Mouse (Mus musculus) liver, embryonic 11.5 days (tissue): Measurements from ENCODE around the gene Gm21969. TPM values are rescaled to one million over a fixed set of nuclear protein-coding genes. Genes with fewer than 3 reads are reported as not detected.

Source experiments
- ATAC-seq: fragments of 200-750 bp; cut with Nextera tagmentation; replicated peaks from 2 replicates; pipeline ENCODE4 v1.8.0; 2017; ENCODE audit warnings: moderate number of reproducible peaks, mild to moderate bottlenecking, moderate TSS enrichment, moderate library complexity; ENCODE audit not compliant: low FRiP score
- DNase-seq: peaks from one replicate; pipeline ENCODE4 v3.0.0-alpha.2; 2017; ENCODE audit warnings: low spot score
- H3K27ac ChIP-seq: fragments of 300-500 bp; sonication (generic); 2 replicates; pipeline ENCODE4 v1.5.1; 2014; ENCODE audit warnings: mild to moderate bottlenecking, low read depth, low read length, control low read depth
- H3K27me3 ChIP-seq: fragments of 300-500 bp; sonication (generic); replicated peaks from 2 replicates; pipeline ENCODE4 v1.6.1; 2014; ENCODE audit warnings: low read length, mixed read lengths; ENCODE audit not compliant: control insufficient read depth, insufficient read depth
- H3K36me3 ChIP-seq: fragments of 300-500 bp; sonication (generic); 2 replicates; pipeline ENCODE4 v1.6.1; 2014; ENCODE audit warnings: mild to moderate bottlenecking, low read length, moderate library complexity, mixed read lengths; ENCODE audit not compliant: control insufficient read depth, insufficient read depth
- H3K4me1 ChIP-seq: fragments of 300-500 bp; sonication (generic); replicated peaks from 2 replicates; pipeline ENCODE4 v1.6.1; 2014; ENCODE audit warnings: low read length, mixed read lengths; ENCODE audit not compliant: control insufficient read depth, insufficient read depth
- H3K4me2 ChIP-seq: fragments of 300-500 bp; sonication (generic); 2 replicates; pipeline ENCODE4 v1.6.1; 2014; ENCODE audit warnings: mild to moderate bottlenecking, control low read depth, moderate library complexity
- H3K4me3 ChIP-seq: fragments of 300-500 bp; sonication (generic); 2 replicates; pipeline ENCODE4 v1.5.1; 2014; ENCODE audit warnings: low read depth, low read length, control low read depth
- H3K9ac ChIP-seq: fragments of 300-500 bp; sonication (generic); 2 replicates; pipeline ENCODE4 v1.6.1; 2014; ENCODE audit warnings: low read depth, low read length, control low read depth
- H3K9me3 ChIP-seq: fragments of 300-500 bp; sonication (generic); 2 replicates; pipeline ENCODE4 v1.6.1; 2016; ENCODE audit warnings: low read length, inconsistent platforms, mixed read lengths; ENCODE audit not compliant: control insufficient read depth
- WGBS: fragments of 180-500 bp; shearing (Covaris S2); extraction: QIAGEN DNeasy Blood & Tissue Kit; methylation state at CpG from one replicate; pipeline ENCODE4 v1.1.7; 2014; 5-methylcytosine and 5-hydroxymethylcytosine counted together
- polyA plus RNA-seq: library from polyadenylated mRNA; unstranded; fragments of >200 nt; fragmentation: Nextera tagmentation; extraction: Ambion mirVana; gene quantifications from 2 replicates; pipeline ENCODE4 v1.2.1, GENCODE M21; 2014

Gm21969 gene
- not detected in 2 replicates for polyA plus RNA-seq

- 46% methylated on average over 14 of the region's 14 CpGs for WGBS
- no peak within 1 kb of the TSS for H3K9ac ChIP-seq
- H3K36me3 ChIP-seq, result peaks cover 7% of the 10 kb centered on the region
- DNase-seq (no peak), ATAC-seq (0 out of 2 replicates have a peak, but pooled peaks have one; percentile 24)
- no peaks in the 10 kb centered on the region for H3K9me3 ChIP-seq
- no peak within 1 kb of the TSS for H3K4me3 ChIP-seq
- peaks cover 4% of the 10 kb centered on the region for H3K27me3 ChIP-seq
- no peak within 1 kb of the TSS for H3K4me2 ChIP-seq
- H3K4me1 ChIP-seq, result peaks cover 44% of the 10 kb centered on the region
- H3K27ac ChIP-seq, result peak within 1 kb of the TSS; percentile 61
Measured at GRCm38 (mm10) chr4:139602357-139603244, at the start of gene Gm21969. TSS of gene Gm21969 (plus strand) at chr4:139603186.

GRCm38 (mm10) chr4:139555235-139555634 is 47.8 kb upstream of the Gm21969 start:
- WGBS, result 82% methylated on average over 11 of the region's 11 CpGs
- no peak for DNase-seq

GRCm38 (mm10) chr4:139555951-139556350 is 47.0 kb upstream of the Gm21969 start:
- Histone ChIP-seq H3K4me3 (no peak overlapping the region), H3K27ac (no peak overlapping the region), H3K4me2 (no peak overlapping the region; the same call in 1 of the 2 replicates), H3K36me3 (no peaks in the 10 kb centered on the region), H3K4me1 (no peaks in the 10 kb centered on the region), H3K27me3 (peaks cover 4% of the 10 kb centered on the region; the same call in 1 of the 2 replicates), H3K9me3 (no peaks in the 10 kb centered on the region), H3K9ac (no peak overlapping the region)
- no peak for ATAC-seq
- no peak for DNase-seq
- 48% methylated on average over 19 of the region's 19 CpGs for WGBS

More at GRCm38 (mm10) chr4:139555235-139555634, 47.8 kb upstream of the Gm21969 start:
- ATAC-seq, result no peak
- no peaks in the 10 kb centered on the region for H3K27me3 ChIP-seq
- no peaks in the 10 kb centered on the region for H3K4me1 ChIP-seq
- H3K9ac ChIP-seq, result no peak overlapping the region
- H3K27ac ChIP-seq, result no peak overlapping the region
- H3K4me2 ChIP-seq, result no peak overlapping the region
- H3K4me3 ChIP-seq, result no peak overlapping the region
- H3K9me3 ChIP-seq, result no peaks in the 10 kb centered on the region
- H3K36me3 ChIP-seq, result no peaks in the 10 kb centered on the region

- Histone ChIP-seq H3K4me3 (no peak overlapping the region), H3K9ac (no peak overlapping the region), H3K4me2 (no peak overlapping the region), H3K27ac (no peak overlapping the region), H3K36me3 (no peaks in the 10 kb centered on the region), H3K9me3 (no peaks in the 10 kb centered on the region), H3K27me3 (peaks cover 7% of the 10 kb centered on the region), H3K4me1 (no peaks in the 10 kb centered on the region)
- WGBS, result 75% methylated on average over 15 of the region's 15 CpGs
- DNase-seq (no peak), ATAC-seq (no peak)
Measured at GRCm38 (mm10) chr4:139568361-139568760, 34.6 kb upstream of the Gm21969 start.

GRCm38 (mm10) chr4:139570756-139571155 is 32.2 kb upstream of the Gm21969 start:
- ATAC-seq (no peak), DNase-seq (no peak)
- 0 out of 2 replicates have a peak, but pooled peaks cover 8% of the 10 kb centered on the region for H3K4me1 ChIP-seq
- no peak overlapping the region for H3K9ac ChIP-seq
- no peaks in the 10 kb centered on the region for H3K36me3 ChIP-seq
- no peak overlapping the region for H3K4me3 ChIP-seq
- H3K4me2 ChIP-seq, result no peak overlapping the region
- no peak overlapping the region for H3K27ac ChIP-seq
- peaks cover 15% of the 10 kb centered on the region for H3K27me3 ChIP-seq
- WGBS, result 65% methylated on average over 10 of the region's 10 CpGs
- H3K9me3 ChIP-seq, result no peaks in the 10 kb centered on the region

GRCm38 (mm10) chr4:139572928-139573512 is 30.0 kb upstream of the Gm21969 start:
- no peak overlapping the region for H3K9ac ChIP-seq
- no peak overlapping the region for H3K4me2 ChIP-seq
- H3K4me3 ChIP-seq, result no peak overlapping the region
- WGBS, result 76% methylated on average over 12 of the region's 12 CpGs
- DNase-seq (no peak), ATAC-seq (no peak)
- H3K9me3 ChIP-seq, result no peaks in the 10 kb centered on the region
- no peaks in the 10 kb centered on the region for H3K36me3 ChIP-seq
- H3K4me1 ChIP-seq, result peaks cover 8% of the 10 kb centered on the region; the same call in 1 of the 2 replicates
- peaks cover 27% of the 10 kb centered on the region for H3K27me3 ChIP-seq
- no peak overlapping the region for H3K27ac ChIP-seq

- Histone ChIP-seq H3K27me3 (peaks cover 31% of the 10 kb centered on the region), H3K9me3 (no peaks in the 10 kb centered on the region), H3K36me3 (no peaks in the 10 kb centered on the region), H3K4me2 (peak overlapping the region; percentile 90), H3K4me1 (peaks cover 20% of the 10 kb centered on the region), H3K4me3 (peak overlapping the region; percentile 71), H3K27ac (peak overlapping the region; percentile 60; the same call in 1 of the 2 replicates), H3K9ac (peak overlapping the region; percentile 62)
- ATAC-seq, result peak; percentile 98
- WGBS, result 1% methylated on average over 40 of the region's 52 CpGs
- DNase-seq, result peak; percentile 99
Measured at GRCm38 (mm10) chr4:139574156-139574798, 28.7 kb upstream of the Gm21969 start.

- no peaks in the 10 kb centered on the region for H3K9me3 ChIP-seq
- H3K4me2 ChIP-seq, result peak overlapping the region; percentile 90
- H3K27ac ChIP-seq, result peak overlapping the region; percentile 60
- H3K36me3 ChIP-seq, result no peaks in the 10 kb centered on the region
- ATAC-seq (peak; percentile 57; the same call in 1 of the 2 replicates), DNase-seq (no peak)
- H3K9ac ChIP-seq, result peak overlapping the region; percentile 57
- H3K4me3 ChIP-seq, result peak overlapping the region; percentile 71
- peaks cover 27% of the 10 kb centered on the region for H3K4me1 ChIP-seq
- H3K27me3 ChIP-seq, result peaks cover 26% of the 10 kb centered on the region
- WGBS, result 1% methylated on average over 111 of the region's 111 CpGs
Measured at GRCm38 (mm10) chr4:139574799-139575672, 27.9 kb upstream of the Gm21969 start.
